Mouse (Mus musculus): ENCODE data around the gene Vav1.

Vav1 gene

GRCm38 (mm10) chr17:57339298-57339697, 60.4 kb downstream of the Vav1 start:
- DNase-seq (ENCODE audit: low read depth) = no peak

- no peak for DNase-seq (ENCODE audit: low read depth)
Measured at GRCm38 (mm10) chr17:57341568-57341967, 62.7 kb downstream of the Vav1 start.

- DNase-seq (ENCODE audit: low read depth) = no peak
Measured at GRCm38 (mm10) chr17:57344029-57344707, 65.3 kb downstream of the Vav1 start.

GRCm38 (mm10) chr17:57347017-57347416, 68.1 kb downstream of the Vav1 start:
- no peak for DNase-seq (ENCODE audit: low read depth)

- no peak for DNase-seq (ENCODE audit: low read depth)
Measured at GRCm38 (mm10) chr17:57347781-57348180, 68.9 kb downstream of the Vav1 start.

GRCm38 (mm10) chr17:57349067-57349466, 70.2 kb downstream of the Vav1 start:
- DNase-seq (ENCODE audit: low read depth) = no peak

GRCm38 (mm10) chr17:57350212-57350611, 71.3 kb downstream of the Vav1 start:
- DNase-seq (ENCODE audit: low read depth) = no peak

GRCm38 (mm10) chr17:57351107-57351506, 72.2 kb downstream of the Vav1 start:
- DNase-seq (ENCODE audit: low read depth) = no peak

- DNase-seq (ENCODE audit: low read depth) = no peak
Measured at GRCm38 (mm10) chr17:57358441-57358840, 79.5 kb downstream of the Vav1 start, which contains the start of gene Adgre1. Gene Adgre1, plus strand, starts transcription at chr17:57358691.

- no peak for DNase-seq (ENCODE audit: low read depth)
Measured at GRCm38 (mm10) chr17:57359485-57360241, 80.8 kb downstream of the Vav1 start.

Measured in fibroblast of lung, adult 2 months (primary cell).